Mouse (Mus musculus): ENCODE results near the gene Zeb2. TPM values are rescaled to one million over a fixed set of nuclear protein-coding genes. Genes with fewer than 3 reads are reported as not detected.

The Zeb2 gene
- polyA plus RNA-seq, 1 experiment from 2014 or later = 13.1 TPM

DNA sequence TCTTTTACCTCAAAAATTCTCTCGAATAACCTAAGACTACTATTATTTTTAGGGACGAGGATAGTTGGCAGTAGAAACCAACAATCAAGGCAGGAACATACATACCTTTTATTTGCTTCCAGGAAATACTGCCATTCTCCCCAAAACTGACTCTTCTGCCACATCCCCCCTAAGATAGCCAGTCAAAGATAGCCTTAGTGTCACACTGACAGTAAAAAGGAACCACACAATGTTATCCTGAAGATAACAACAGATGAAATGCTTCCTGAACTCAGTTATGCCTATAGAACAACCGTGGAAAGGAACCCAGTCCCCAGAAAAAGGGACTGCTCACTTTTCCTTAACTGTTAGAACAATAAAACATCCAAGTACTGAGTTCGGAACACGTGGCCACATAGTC is 39.8 kb downstream of the Zeb2 start:
- Histone ChIP-seq H3K36me3 (ENCODE audit: control insufficient read depth, insufficient read depth) (no peaks in the 10 kb centered on the region), H3K4me2 (replicated peaks; ENCODE audit: low read depth) (no peak overlapping the region), H3K9me3 (ENCODE audit: control insufficient read depth) (no peaks in the 10 kb centered on the region), H3K27ac (ENCODE audit: low read depth, low read length) (no peak overlapping the region), H3K4me1 (replicated peaks; ENCODE audit: control insufficient read depth, insufficient read depth, low read length) (no peaks in the 10 kb centered on the region), H3K27me3 (replicated peaks; ENCODE audit: control insufficient read depth, insufficient read depth, low read length) (no peaks in the 10 kb centered on the region), H3K9ac (ENCODE audit: low read depth, low read length) (no peak overlapping the region), H3K4me3 (ENCODE audit: low read depth, low read length) (no peak overlapping the region)
- no peak for ATAC-seq
- no peak for TF ChIP-seq CTCF (IDR thresholded peaks at IDR 0.05; ENCODE audit: low read depth)
- WGBS = 86% methylated on average over 5 of the region's 5 CpGs

GRCm38 (mm10) chr2:45073025-45073424 is 44.2 kb downstream of the Zeb2 start:
- 73% methylated on average over 6 of the region's 6 CpGs for WGBS
- no peak for TF ChIP-seq CTCF (IDR thresholded peaks at IDR 0.05; ENCODE audit: low read depth)
- no peak overlapping the region for H3K4me3 ChIP-seq (ENCODE audit: low read depth, low read length)
- H3K9ac ChIP-seq (ENCODE audit: low read depth, low read length) = no peak overlapping the region
- H3K36me3 ChIP-seq (ENCODE audit: control insufficient read depth, insufficient read depth) = no peaks in the 10 kb centered on the region
- H3K4me2 ChIP-seq (replicated peaks; ENCODE audit: low read depth) = no peak overlapping the region
- no peaks in the 10 kb centered on the region for H3K27me3 ChIP-seq (replicated peaks; ENCODE audit: control insufficient read depth, insufficient read depth, low read length)
- no peak overlapping the region for H3K27ac ChIP-seq (ENCODE audit: low read depth, low read length)
- H3K9me3 ChIP-seq (ENCODE audit: control insufficient read depth) = no peaks in the 10 kb centered on the region
- no peaks in the 10 kb centered on the region for H3K4me1 ChIP-seq (replicated peaks; ENCODE audit: control insufficient read depth, insufficient read depth, low read length)
- no peak for ATAC-seq

DNA sequence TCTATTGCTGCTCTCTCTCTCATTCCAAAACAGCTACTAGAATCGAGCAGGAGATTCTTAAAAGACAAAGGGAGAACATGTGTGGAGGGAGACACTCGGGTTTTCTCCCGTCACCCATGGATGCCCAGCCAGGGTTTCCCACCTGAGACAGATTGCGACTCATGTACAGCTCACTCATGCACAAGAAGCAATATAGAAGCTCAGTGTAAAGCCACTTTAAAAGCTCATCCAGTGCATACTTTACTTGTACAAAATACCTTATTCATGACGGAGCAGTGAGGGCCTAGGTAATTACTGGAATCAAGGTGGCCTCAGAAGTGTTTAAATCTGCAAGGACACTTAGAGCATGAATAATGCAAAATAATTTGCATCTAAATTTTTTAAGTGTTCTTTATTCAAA is 45.9 kb downstream of the Zeb2 start:
- no peak for ATAC-seq
- Histone ChIP-seq H3K4me1 (replicated peaks; ENCODE audit: control insufficient read depth, insufficient read depth, low read length) (no peaks in the 10 kb centered on the region), H3K9me3 (ENCODE audit: control insufficient read depth) (no peaks in the 10 kb centered on the region), H3K36me3 (ENCODE audit: control insufficient read depth, insufficient read depth) (no peaks in the 10 kb centered on the region), H3K4me3 (ENCODE audit: low read depth, low read length) (no peak overlapping the region), H3K9ac (ENCODE audit: low read depth, low read length) (no peak overlapping the region), H3K27ac (ENCODE audit: low read depth, low read length) (no peak overlapping the region), H3K4me2 (replicated peaks; ENCODE audit: low read depth) (no peak overlapping the region), H3K27me3 (replicated peaks; ENCODE audit: control insufficient read depth, insufficient read depth, low read length) (no peaks in the 10 kb centered on the region)
- WGBS = 77% methylated on average over 5 of the region's 5 CpGs
- no peak for TF ChIP-seq CTCF (IDR thresholded peaks at IDR 0.05; ENCODE audit: low read depth)

- Histone ChIP-seq H3K9ac (ENCODE audit: low read depth, low read length) (no peak overlapping the region), H3K27me3 (replicated peaks; ENCODE audit: control insufficient read depth, insufficient read depth, low read length) (no peaks in the 10 kb centered on the region), H3K4me3 (ENCODE audit: low read depth, low read length) (no peak overlapping the region), H3K4me2 (replicated peaks; ENCODE audit: low read depth) (no peak overlapping the region), H3K27ac (ENCODE audit: low read depth, low read length) (no peak overlapping the region), H3K4me1 (replicated peaks; ENCODE audit: control insufficient read depth, insufficient read depth, low read length) (no peaks in the 10 kb centered on the region), H3K9me3 (ENCODE audit: control insufficient read depth) (no peaks in the 10 kb centered on the region), H3K36me3 (ENCODE audit: control insufficient read depth, insufficient read depth) (no peaks in the 10 kb centered on the region)
- no peak for TF ChIP-seq CTCF (IDR thresholded peaks at IDR 0.05; ENCODE audit: low read depth)
- 49% methylated on average over 6 of the region's 6 CpGs for WGBS
- ATAC-seq = no peak
Measured at GRCm38 (mm10) chr2:45070612-45071276, 46.5 kb downstream of the Zeb2 start.

GRCm38 (mm10) chr2:45068792-45069550 is 48.2 kb downstream of the Zeb2 start:
- Histone ChIP-seq H3K27ac (ENCODE audit: low read depth, low read length) (no peak overlapping the region), H3K9me3 (ENCODE audit: control insufficient read depth) (no peaks in the 10 kb centered on the region), H3K4me1 (replicated peaks; ENCODE audit: control insufficient read depth, insufficient read depth, low read length) (no peaks in the 10 kb centered on the region), H3K9ac (ENCODE audit: low read depth, low read length) (no peak overlapping the region), H3K27me3 (replicated peaks; ENCODE audit: control insufficient read depth, insufficient read depth, low read length) (no peaks in the 10 kb centered on the region), H3K4me2 (replicated peaks; ENCODE audit: low read depth) (no peak overlapping the region), H3K36me3 (ENCODE audit: control insufficient read depth, insufficient read depth) (no peaks in the 10 kb centered on the region), H3K4me3 (ENCODE audit: low read depth, low read length) (no peak overlapping the region)
- WGBS = 90% methylated on average over 7 of the region's 7 CpGs
- TF ChIP-seq CTCF (IDR thresholded peaks at IDR 0.05; ENCODE audit: low read depth) = no peak
- no peak for ATAC-seq

DNA sequence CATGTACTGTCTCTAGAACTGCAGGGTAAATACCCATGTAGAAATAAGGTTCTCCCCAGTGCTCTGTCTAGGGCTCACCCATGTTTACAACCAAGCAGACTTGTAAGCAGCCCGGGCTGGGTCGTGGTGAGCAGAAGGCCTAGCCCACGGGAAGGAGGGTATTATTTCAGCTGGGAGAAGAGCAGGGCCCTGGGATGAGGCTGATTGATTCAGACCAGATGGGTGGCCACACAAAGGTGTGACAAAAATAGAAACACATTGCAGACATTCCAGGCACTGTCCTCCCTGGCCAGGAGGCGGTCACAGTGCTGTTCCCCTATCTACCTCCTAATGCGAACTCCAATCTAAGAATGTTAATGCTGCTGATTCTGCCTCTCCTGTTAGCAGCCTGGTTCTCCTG is 50.1 kb downstream of the Zeb2 start:
- Histone ChIP-seq H3K4me3 (ENCODE audit: low read depth, low read length) (no peak overlapping the region), H3K27ac (ENCODE audit: low read depth, low read length) (no peak overlapping the region), H3K9me3 (ENCODE audit: control insufficient read depth) (no peaks in the 10 kb centered on the region), H3K4me1 (replicated peaks; ENCODE audit: control insufficient read depth, insufficient read depth, low read length) (no peaks in the 10 kb centered on the region), H3K9ac (ENCODE audit: low read depth, low read length) (no peak overlapping the region), H3K27me3 (replicated peaks; ENCODE audit: control insufficient read depth, insufficient read depth, low read length) (no peaks in the 10 kb centered on the region), H3K36me3 (ENCODE audit: control insufficient read depth, insufficient read depth) (no peaks in the 10 kb centered on the region), H3K4me2 (replicated peaks; ENCODE audit: low read depth) (no peak overlapping the region)
- no peak for ATAC-seq
- TF ChIP-seq CTCF (IDR thresholded peaks at IDR 0.05; ENCODE audit: low read depth) = no peak
- 49% methylated on average over 5 of the region's 5 CpGs for WGBS

Measured in intestine, postnatal 0 days (tissue).